Mouse (Mus musculus) heart, postnatal 0 days (tissue): ENCODE measurements around the gene Cuzd1.

Experiments used
- CTCF ChIP-seq: IDR thresholded peaks from 2 replicates; pipeline ENCODE4 v1.5.1; 2016; ENCODE audit warnings: antibody characterized with exemption, control low read depth, low read depth
- EP300 ChIP-seq: IDR thresholded peaks from 2 replicates; pipeline ENCODE4 v1.6.1; 2016; ENCODE audit warnings: antibody characterized with exemption, low read depth

DNA sequence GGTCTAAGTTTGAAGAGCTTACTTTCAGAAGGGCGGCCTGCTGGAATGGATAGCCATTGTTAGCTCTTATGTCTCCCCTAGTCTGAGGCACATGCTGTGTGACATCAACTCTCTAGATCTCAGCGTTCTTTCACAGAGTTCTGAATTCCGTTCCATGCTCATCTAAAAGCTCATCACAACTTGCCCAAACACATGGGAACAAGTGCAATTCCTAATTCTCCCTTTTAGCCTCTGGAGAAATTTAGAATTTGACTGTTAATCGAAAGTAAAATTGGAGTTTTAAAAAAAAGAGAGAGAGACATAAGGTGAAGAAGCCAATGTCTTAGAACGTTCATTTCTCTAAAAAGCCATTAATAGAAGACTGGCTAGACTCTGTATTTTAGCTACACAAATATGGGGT lies 7.3 kb upstream of the Cuzd1 start, which contains the start of gene Fam24b:
- no peak for TF ChIP-seq CTCF
- TF ChIP-seq EP300: no peak
